Mouse (Mus musculus): ENCODE measurements around the gene Rfesd.

The Rfesd gene

DNA sequence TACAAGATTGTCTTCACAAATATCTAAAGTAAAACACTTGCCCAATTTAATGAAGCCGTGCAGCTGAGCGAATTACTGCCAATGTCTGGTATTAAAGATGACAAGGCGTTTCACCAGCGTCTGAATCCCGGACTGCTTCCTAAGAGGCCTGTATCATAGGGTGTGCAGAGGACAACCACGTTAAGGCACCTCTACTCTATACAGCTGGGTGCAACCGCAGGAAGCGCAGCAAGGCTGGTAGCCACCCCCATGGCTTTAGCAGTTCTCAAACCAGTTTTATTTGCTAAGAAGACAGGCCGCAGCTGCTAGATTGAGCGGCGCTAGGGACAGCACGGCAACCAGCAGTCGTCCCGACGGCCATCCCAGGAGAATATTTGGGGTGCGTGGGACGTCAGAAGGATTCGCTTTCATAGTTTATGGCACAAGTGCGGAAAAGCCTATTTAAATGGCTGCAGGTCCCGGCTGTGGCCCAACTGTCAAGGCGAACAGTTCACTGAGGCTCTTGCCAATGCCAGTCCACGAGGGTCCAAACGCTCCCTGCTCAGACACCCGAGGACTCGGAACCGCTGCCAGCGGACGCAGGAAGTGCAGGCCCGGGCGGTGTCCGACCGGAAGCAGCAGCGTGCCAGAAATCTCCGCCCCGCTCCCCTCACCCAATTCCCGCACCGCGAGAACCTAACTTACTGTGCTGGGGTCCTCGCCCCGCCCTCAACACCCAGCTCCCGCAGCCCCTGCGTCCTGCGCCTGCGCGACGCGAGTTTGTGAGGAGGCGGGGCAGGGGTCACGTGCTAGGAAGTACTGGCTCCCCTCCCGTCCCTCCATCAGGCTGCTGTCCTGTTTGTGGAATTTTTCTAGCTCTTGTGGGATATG is at the start of gene Rfesd:
TSS of gene Rfesd (minus strand) at position 746 of the 870 bp plus-strand sequence.
- DNase-seq (ENCODE audit: low read depth) = peak; percentile 94

GRCm38 (mm10) chr13:76064363-76064945 is 45.9 kb upstream of the Rfesd start:
- DNase-seq (ENCODE audit: low read depth) = no peak

DNA sequence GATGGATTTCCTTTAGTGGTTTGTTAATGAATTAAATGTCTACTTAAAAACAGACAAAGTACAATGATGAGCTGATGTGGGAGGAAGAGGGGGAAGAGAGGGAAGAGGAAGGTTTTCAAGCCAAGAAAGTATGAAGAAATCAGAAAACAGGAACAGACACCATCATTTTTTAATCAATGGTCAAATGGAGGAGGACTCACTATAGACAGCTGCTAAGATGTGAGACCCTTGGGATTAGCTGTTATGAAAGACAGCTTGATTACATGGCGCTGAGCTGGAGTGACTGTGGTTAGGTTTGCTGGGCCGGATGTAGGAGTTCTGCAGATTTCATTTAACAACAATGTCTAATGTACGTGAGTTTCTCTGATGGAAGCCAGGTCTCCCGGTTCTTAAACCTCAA is 45.0 kb upstream of the Rfesd start:
- no peak for DNase-seq (ENCODE audit: low read depth)

GRCm38 (mm10) chr13:76062569-76062968 is 44.0 kb upstream of the Rfesd start:
- DNase-seq (ENCODE audit: low read depth) = no peak

- DNase-seq (ENCODE audit: low read depth) = no peak
Observed at GRCm38 (mm10) chr13:76062126-76062525, 43.6 kb upstream of the Rfesd start.

GRCm38 (mm10) chr13:76059591-76059990 is 41.1 kb upstream of the Rfesd start:
- DNase-seq (ENCODE audit: low read depth) = no peak

GRCm38 (mm10) chr13:76057267-76058069 is 38.9 kb upstream of the Rfesd start:
- DNase-seq (ENCODE audit: low read depth) = no peak

DNA sequence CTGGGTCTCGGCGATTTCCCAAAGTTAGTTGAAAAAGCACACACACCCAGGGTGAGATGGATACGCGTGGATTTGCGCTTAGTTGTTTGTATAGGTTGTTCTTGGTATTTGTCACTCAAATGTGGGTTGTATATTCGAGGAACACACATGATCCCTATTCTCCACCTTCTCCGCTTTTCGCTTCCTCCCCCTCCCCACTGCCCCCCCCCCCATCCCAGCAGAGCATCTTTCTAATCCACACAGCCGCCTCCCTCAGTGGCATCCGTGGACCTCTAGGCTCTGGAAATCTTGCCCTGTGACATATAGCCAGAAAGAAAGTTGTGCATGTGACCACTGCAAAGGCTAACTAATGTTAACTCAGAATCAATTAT is 38.4 kb upstream of the Rfesd start, which contains the start of gene Gpr150:
TSS of gene Gpr150 (minus strand) at position 101 of the 371 bp plus-strand sequence.
- DNase-seq (ENCODE audit: low read depth) = no peak

DNA sequence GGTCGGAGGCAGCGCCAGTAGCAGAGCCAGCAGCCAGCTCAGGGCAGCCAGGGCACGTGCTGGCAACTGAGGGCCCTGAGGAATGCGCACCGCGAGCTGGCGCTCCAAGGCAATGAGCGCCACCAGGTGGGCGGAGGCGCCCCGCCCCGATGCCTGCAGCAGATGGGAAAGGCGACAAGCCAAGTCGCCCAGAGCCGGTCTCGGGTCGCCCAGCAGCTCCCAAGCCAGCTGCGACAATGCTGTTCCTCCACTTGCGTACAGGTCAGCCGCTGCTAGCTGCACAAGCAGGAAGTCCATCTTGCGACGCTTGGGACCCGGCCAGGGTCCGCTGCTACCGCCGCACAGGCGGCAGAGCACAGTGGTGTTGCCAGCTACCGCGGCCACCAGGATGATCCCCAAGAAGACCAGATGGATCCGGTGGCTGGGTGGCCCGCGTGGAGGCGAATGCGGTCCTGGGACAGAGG is 37.8 kb upstream of the Rfesd start:
- no peak for DNase-seq (ENCODE audit: low read depth)

- DNase-seq (ENCODE audit: low read depth) = peak; percentile 42
Observed at GRCm38 (mm10) chr13:76055391-76056232, 37.1 kb upstream of the Rfesd start.

- DNase-seq (ENCODE audit: low read depth) = no peak
Observed at GRCm38 (mm10) chr13:76044971-76045370, 26.5 kb upstream of the Rfesd start.

DNA sequence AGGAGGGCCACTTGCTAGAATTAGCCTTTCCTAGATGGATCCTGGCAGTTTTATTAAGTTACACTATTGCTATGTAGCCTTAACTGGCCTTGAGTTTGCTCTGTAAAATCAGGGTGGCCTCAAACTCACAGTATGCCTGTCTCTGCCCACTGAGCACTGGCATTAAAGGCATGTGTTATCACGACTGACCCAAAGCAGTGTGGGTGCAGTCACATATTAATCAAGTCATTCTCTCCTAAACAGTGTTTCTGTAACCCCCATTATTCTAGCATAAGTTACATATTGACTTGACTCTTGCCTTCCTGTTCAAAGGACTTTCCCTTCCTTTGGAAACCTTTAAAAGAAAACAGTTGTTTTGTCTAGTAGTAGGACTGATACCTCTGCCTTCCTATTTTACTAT is 23.9 kb upstream of the Rfesd start:
- no peak for DNase-seq (ENCODE audit: low read depth)

DNA sequence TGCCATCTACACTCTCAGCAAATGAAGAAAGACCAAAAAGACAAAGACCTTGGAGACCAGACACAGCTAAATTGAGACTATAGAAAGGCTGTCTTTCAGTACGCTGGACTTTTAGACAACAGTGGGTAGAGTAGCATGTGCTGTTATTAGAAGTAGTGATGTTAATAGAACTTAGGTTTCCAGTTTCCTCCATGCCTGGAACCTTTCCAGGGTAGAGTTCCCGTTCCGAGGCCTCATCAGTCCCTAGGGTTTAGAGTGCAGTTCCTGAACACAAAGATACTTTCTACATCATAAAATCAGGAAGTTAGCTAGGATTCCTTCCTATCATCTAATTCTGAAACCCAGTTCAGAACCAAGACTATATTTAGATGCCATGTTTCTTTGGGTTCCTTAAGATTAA is 6.1 kb upstream of the Rfesd start:
- no peak for DNase-seq (ENCODE audit: low read depth)

DNA sequence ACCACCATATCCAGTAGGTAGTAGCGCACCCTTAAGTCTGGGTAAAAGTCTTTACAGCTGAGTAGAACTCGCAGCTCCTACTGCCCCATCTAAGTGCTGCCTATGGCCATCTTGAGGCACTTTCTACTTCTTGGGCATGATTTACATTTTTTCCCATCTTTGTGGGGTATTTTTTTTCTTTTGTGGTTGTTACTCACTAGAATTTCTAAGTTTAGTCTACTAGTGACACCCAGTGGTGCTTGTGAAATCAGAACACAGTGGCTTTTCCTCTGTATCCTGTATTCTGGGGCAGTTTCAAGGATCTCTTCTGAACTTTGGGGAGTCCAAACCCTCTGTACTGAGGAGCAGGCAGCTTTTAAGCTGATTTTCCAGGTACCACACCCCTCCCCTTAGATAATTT is 3.3 kb upstream of the Rfesd start:
- no peak for DNase-seq (ENCODE audit: low read depth)

GRCm38 (mm10) chr13:76018844-76019400 is 403 bp upstream of the Rfesd start:
- DNase-seq (ENCODE audit: low read depth) = no peak

DNA sequence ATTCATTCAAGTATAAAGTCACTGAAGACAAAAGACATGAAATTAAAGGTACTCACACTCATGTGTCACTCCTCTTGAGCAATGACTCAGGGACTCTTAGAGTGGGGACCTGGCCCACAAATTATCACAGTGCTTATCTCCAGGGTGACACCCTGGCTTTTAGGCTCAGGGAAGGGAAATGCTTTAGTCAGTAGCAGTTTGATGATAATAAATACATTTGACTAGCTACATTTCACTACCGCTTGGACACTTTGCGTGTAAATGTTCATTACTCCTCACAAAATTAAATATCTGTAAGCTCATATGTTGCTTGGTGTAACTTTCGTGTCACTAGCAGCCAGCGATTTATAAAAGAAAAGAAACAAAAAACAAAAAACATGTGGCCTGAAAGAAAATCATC is 1.1 kb downstream of the Rfesd start:
- DNase-seq (ENCODE audit: low read depth) = peak; percentile 35

GRCm38 (mm10) chr13:76014511-76014910 is 4.0 kb downstream of the Rfesd start:
- DNase-seq (ENCODE audit: low read depth) = no peak

GRCm38 (mm10) chr13:76003272-76003671 is 15.2 kb downstream of the Rfesd start:
- DNase-seq (ENCODE audit: low read depth) = no peak

- DNase-seq (ENCODE audit: low read depth) = no peak
Observed at GRCm38 (mm10) chr13:75992169-75993028, 26.1 kb downstream of the Rfesd start.

- no peak for DNase-seq (ENCODE audit: low read depth)
Observed at GRCm38 (mm10) chr13:75988096-75988495, 30.4 kb downstream of the Rfesd start.
